Mouse (Mus musculus): Measurements from ENCODE around the gene Rgs17.

The Rgs17 gene

DNA sequence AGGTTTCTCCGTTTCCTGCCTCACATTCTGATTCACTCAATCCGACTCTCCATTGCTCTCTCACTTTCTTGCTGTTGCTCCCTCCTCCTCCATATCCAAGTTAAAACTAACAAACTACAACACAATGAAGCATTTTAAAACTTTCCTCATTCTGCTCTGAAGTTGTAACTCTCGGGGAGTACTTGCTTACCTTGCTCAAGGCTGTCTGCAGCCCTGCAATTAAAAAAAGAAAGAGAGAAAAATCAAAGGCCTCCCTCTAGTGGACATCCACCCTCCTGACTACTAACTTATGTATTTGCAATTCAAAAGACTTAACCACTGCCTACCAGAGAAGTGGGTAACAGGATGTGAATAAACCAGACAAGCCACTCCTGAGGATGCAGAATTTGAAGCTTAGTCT, 97.4 kb downstream of the Rgs17 start:
- in situ Hi-C loops (cut with MboI, MseI) = loop anchor here (10.0 to 25.0 kb wide), 2 partner anchors 1163 to 1850 kb away; partner anchors contain the start of gene Mthfd1l

DNA sequence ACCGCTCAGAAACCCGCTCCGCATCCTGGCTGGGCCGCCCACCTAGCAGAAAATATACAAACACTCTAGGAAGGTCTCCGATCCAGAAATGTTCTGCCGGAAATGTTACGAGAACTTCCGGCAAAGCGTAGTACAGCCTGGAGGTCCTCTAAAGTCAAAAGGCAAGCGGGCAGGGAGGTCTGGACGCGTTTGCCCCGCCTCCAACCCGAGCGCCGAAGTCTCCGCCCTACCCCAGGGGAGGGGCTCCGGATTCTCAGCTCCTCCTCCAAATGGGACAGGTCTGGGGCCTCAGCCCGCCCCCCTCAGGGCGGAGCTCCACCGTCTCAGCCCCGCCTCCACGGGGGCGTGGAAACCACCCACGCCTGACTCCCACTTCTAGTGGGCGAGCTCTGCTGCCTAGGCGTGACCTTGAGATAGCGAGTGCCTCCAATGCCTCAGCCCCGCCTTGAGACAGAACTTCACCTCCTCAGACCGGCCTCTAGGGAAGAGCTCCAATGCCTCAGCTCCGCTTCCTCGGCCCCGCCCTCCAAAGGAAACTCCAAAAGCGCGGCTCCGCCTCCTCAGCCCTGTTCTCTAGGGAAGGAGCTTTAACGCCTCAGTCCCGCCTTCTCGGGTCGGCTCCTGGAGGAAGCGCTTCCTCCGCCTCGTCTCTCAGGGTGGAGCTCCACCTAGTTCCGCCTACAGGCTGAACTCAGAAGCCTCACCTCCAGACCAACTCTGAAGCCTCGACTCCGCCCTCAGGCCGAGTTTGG, 98.3 kb downstream of the Rgs17 start, which contains the start of gene Mtrf1l:
Mtrf1l (minus strand) TSS at position 171 of the 752 bp plus-strand sequence.
- in situ Hi-C loops (cut with MboI, MseI) = loop anchor here (10.0 to 25.0 kb wide), 2 partner anchors 1163 to 1849 kb away; partner anchors contain the start of gene Mthfd1l

DNA sequence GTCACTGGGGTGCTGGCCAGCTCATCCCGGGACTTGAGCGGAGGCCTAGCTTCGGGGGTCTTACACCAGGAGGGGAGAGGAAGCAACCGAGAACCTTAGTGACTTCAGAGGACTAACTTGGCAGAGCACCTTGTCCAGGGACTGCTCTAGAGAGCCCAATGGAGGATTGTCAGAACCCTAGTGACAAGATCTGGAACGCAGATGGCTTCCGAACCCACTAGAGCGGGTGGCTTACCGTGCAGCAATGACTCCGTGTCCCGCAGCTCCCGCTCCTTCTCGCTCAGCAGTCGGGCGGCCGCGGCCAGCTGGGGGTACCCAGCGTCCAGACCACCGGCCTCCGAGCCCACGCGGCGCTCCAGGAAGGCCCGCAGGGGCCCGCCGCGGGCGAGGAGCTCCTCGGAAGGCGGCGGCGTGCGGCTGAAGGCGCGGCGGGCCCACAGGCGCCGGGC, 98.9 kb downstream of the Rgs17 start:
- in situ Hi-C loops (cut with MboI, MseI) = loop anchor here (10.0 to 25.0 kb wide), 2 partner anchors 1164 to 1849 kb away; partner anchors contain the start of gene Mthfd1l

DNA sequence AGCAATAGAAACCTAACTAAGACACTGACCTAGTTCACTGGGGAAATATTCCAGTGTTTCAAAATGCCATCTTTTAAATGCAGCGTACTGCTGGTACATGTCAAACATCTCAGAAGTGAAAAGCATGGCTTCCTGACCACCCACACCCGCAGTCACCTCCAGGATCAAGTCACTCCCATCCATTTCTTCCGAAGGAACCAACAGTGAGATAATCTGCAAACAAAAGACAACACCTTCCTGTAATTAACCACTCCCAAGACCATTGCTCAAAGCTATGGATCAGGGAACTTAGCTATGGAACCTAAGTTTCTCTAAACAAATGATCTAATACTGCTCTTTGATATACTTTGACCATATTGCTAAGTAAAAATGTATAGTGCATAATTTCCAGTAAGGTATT, 103.4 kb downstream of the Rgs17 start:
- in situ Hi-C loops (cut with MboI, MseI) = loop anchor here (25.0 kb wide), 1 partner anchor 1169 kb away; no protein-coding TSS in a partner anchor

DNA sequence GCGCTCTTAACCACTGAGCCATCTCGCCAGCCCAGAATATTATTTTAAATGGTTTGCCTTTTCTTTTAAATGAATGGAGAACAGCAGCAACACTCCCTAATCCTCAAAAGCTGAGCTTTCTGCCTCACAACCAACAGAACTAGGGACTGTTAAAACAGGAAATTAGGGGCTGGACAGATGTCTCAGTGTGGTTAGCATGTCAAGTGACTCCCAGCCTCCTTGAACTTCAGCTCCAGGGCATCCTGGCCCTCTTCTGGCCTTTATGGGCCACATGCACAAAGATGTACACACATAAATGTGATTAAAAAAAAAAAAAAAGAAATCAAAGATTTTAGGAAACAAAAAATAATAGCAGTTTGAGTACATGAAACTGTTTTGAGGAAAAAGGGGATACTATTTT, 106.2 kb downstream of the Rgs17 start:
- in situ Hi-C loops (cut with MboI, MseI) = loop anchor here (25.0 kb wide), 1 partner anchor 1171 kb away; no protein-coding TSS in a partner anchor

- in situ Hi-C loops (cut with MboI, MseI) = loop anchor here (25.0 kb wide), 1 partner anchor 1174 kb away; no protein-coding TSS in a partner anchor
Observed at GRCm38 (mm10) chr10:5813724-5814123, 108.5 kb downstream of the Rgs17 start.

DNA sequence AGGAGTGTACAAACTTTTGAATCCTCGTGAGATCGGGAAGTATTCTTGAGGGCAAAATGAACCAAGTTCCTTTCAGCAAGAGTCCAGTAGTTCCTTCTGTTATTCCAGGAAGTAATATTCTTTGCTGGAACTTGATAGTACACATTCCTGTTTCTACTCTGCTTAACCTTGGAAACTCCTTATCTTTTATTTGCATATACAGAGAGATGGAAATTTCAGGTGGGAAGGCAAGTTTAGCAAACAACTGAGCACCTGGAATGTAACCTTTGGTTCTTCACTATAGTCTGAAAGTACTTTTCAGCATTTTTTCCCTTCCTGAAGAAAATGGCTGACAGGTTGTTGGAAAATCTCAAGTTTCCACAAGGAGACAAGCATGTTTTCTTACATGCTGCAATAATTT, 114.5 kb downstream of the Rgs17 start:
- in situ Hi-C loops (cut with MboI, MseI) = loop anchor here (10.0 to 25.0 kb wide), 3 partner anchors 1180 to 1857 kb away; partner anchors contain the start of gene Nup43

DNA sequence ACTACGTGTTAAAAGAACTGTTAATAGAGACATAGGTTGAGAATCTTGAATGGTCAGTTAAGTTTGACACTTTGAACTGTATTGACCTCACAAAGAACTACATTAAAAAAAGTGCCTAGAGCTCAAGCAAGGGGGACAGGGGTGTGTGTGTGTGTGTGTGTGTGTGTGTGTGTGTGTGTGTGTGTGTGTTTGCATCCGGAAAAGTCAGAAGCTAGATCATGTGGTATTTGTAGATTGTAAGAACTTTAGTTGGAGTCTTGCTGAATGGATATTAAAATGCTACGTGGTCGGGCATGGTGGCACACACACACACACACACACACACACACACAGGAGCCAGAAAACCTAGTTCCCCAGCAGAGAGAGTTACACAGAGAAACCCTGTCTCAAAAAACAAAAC, 115.2 kb downstream of the Rgs17 start:
- in situ Hi-C loops (cut with MboI, MseI) = loop anchor here (10.0 to 25.0 kb wide), 3 partner anchors 1180 to 1858 kb away; partner anchors contain the start of gene Nup43

GRCm38 (mm10) chr10:5806416-5806815, 115.8 kb downstream of the Rgs17 start:
- in situ Hi-C loops (cut with MboI, MseI) = loop anchor here (10.0 to 25.0 kb wide), 3 partner anchors 1181 to 1858 kb away; partner anchors contain the start of gene Nup43

- in situ Hi-C loops (cut with MboI, MseI) = loop anchor here (10.0 to 25.0 kb wide), 3 partner anchors 1181 to 1859 kb away; partner anchors contain the start of gene Nup43
Observed at GRCm38 (mm10) chr10:5805731-5806307, 116.4 kb downstream of the Rgs17 start.

DNA sequence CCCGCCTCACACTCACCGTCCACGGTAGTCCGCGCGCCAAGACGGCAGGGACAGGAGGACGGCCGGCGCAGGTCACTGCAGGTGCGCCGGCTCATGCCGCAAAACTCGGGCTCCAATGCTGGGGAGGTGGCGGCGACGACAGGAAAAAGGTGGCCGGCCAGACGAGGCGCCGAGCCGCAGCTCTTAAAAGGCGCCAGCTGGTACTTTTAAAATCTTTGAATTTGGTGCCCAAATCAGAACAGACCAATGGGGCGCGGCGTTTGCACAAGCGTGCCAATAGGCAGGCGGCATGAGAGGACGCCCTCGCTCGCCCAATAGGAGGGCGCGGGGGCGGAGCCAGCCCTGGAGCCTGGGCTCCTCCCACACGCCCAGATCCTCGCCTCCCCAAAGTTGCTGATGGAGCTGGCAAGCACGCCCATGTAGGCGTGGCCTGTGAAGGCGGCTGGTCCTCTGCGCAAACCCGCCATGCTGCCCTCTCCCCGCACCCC, 116.9 kb downstream of the Rgs17 start, which contains the start of gene Fbxo5:
Fbxo5 (minus strand) TSS at position 358 of the 488 bp plus-strand sequence.
- in situ Hi-C loops (cut with MboI, MseI) = loop anchor here (10.0 to 25.0 kb wide), 3 partner anchors 1182 to 1860 kb away; partner anchors contain the start of gene Nup43

DNA sequence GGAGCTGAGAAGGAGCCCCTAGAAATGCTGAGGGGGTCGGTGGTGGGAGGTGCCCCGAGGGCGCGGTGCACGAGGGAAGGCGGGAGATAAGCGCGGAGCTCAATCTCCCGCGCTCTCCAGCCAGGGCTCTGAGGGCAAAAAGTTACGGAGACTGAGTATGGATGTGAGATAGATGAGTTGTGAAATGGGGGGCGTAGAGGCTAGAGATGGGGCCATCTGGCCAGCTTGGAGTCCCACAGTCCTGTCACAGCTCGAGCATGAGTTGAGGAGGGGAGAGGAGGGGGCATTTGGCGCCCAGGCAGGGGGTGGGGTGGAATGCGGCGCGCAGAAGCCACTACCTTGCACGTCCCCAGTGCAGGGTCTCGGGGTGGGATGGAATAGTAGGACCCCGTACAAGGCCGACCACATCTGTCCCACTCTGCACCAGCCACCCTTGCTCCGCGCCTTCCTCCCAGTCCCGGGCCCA, 117.5 kb downstream of the Rgs17 start:
- in situ Hi-C loops (cut with MboI, MseI) = loop anchor here (10.0 to 25.0 kb wide), 3 partner anchors 1183 to 1860 kb away; partner anchors contain the start of gene Nup43

GRCm38 (mm10) chr10:5803739-5804138, 118.5 kb downstream of the Rgs17 start:
- in situ Hi-C loops (cut with MboI, MseI) = loop anchor here (10.0 to 25.0 kb wide), 3 partner anchors 1184 to 1861 kb away; partner anchors contain the start of gene Nup43

DNA sequence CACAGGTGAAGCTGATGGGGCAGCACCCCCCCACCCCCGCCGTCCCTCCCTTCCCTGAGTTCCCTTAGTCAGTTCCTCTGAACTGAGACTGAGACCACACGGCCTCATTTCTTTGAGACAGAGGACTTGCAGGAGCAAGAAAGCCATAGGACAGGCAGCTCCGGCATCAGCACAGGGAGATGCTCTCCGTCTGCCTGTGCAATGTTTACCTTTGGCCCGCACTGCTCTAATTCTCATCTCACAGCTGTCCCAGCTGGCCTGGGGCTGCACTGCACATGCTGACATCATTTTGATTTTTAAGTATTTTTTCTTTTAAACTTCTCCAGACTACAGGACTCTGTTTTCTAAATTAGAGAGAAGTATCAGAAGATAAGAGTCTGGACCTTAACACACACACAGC, 119.3 kb downstream of the Rgs17 start:
- in situ Hi-C loops (cut with MboI, MseI) = loop anchor here (10.0 to 25.0 kb wide), 3 partner anchors 1184 to 1862 kb away; partner anchors contain the start of gene Nup43

- in situ Hi-C loops (cut with MboI, MseI) = loop anchor here (10.0 to 25.0 kb wide), 3 partner anchors 1187 to 1864 kb away; partner anchors contain the start of gene Nup43
Observed at GRCm38 (mm10) chr10:5800490-5800889, 121.7 kb downstream of the Rgs17 start.

DNA sequence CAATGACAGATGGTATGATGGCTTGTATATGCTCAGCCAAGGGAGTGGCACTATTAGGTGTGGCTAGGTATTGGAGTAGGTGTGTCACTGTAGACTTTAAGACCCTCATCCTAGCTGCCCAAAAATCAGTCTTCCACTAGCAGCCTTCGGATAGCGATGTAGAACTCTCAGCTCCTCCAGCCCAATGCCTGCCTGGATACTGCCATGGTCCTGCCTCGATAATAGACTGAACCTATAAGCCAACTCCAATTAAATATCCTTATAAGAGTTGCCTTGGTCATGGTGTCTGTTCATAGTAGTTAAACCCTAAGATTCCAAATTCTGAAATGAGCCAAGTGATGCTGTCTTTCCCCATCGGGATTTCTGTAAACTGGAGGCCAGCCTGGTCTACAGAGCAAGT, 124.1 kb downstream of the Rgs17 start:
- in situ Hi-C loops (cut with MboI, MseI) = loop anchor here (10.0 kb wide), 1 partner anchor 1373 kb away; no protein-coding TSS in a partner anchor

DNA sequence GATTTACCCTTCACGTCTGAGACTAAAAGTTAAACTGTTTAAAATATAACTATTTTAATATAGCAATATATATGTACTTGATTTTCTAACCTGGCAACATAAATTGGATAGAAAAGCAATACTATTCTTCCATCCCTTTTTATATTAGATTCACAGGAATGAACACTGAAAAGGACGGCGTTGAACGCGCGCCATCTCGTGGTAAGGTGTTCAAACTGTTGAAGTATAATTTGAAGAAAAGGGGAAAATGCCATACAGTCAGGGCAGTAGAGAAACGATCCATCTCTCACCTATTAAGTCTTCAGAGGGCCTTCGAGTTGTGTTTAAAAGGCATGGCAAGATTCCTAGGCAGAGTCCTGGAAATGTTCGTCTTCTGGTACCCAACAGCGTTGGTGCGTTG, 131.5 kb downstream of the Rgs17 start:
- in situ Hi-C loops (cut with MboI, MseI) = loop anchor here (10.0 kb wide), 1 partner anchor 1366 kb away; no protein-coding TSS in a partner anchor

DNA sequence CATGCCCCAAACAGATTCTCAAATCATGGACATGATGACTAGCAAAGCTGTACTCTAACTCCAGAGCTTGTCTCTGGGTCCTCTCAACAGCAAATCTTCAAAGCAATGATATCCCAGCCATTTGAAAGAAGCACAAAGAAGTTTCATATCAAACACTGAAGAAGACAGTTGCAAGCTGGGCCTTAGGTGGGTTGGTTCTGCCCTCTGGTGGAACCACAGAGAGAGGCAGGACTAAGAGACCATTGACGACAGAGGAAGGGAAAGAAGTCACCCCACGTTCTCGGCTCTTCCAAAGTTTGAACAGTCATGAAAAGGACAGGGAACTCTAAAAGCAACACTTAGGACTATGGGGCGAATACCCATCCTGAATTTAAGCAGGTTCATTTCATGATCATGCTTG, 135.3 kb downstream of the Rgs17 start:
- in situ Hi-C loops (cut with MboI, MseI) = loop anchor here (10.0 kb wide), 2 partner anchors 152 to 192 kb away; partner anchors contain the start of genes Myct1 and Vip

All from T-helper 2 cell (primary cell).